Mouse (Mus musculus): ENCODE measurements around the gene Dcst2.

GRCm38 (mm10) chr3:89359630-89360029 lies 2.1 kb upstream of the Dcst2 start:
- TF ChIP-seq RAD21 (IDR thresholded peaks at IDR 0.05; ENCODE audit: low read depth, low read length) (no peak), ETS1 (IDR thresholded peaks at IDR 0.05; ENCODE audit: low read depth, low read length) (no peak), POLR2A (IDR thresholded peaks at IDR 0.05; ENCODE audit: control insufficient read depth in 1 of 2, insufficient read depth in 1 of 2, low read depth in 1 of 2, low read length in 2 of 2, poor library complexity in 1 of 2) (no peak), ZC3H11A (IDR thresholded peaks at IDR 0.05; ENCODE audit: low read depth, low read length) (no peak), TAL1 (IDR thresholded peaks at IDR 0.05; ENCODE audit: low read length) (no peak), MAZ (IDR thresholded peaks at IDR 0.05; ENCODE audit: low read depth, low read length) (no peak), CTCF (IDR thresholded peaks at IDR 0.05 in 2 of 3, conservative IDR thresholded peaks at IDR 0.05 in 1 of 3; ENCODE audit: control insufficient read depth in 1 of 3, insufficient read depth in 1 of 3, low read depth in 2 of 3, low read length in 3 of 3, poor library complexity in 1 of 3, severe bottlenecking in 1 of 3) (no peak), NRF1 (IDR thresholded peaks at IDR 0.05; ENCODE audit: insufficient read depth, low read depth, low read length, poor library complexity, severe bottlenecking) (no peak), MEF2A (IDR thresholded peaks at IDR 0.05; ENCODE audit: extremely low read depth, insufficient replicate concordance, low read depth, low read length, poor library complexity, severe bottlenecking) (no peak), CHD2 (IDR thresholded peaks at IDR 0.05; ENCODE audit: low read length) (no peak), GATA1 (IDR thresholded peaks at IDR 0.05; ENCODE audit: low read depth, low read length) (no peak)
